Mouse (Mus musculus) urinary bladder, postnatal 36 days (tissue): Measurements from ENCODE around the gene Nid2.

Experiments
- DNase-seq, 2 experiments: peaks; one replicate each; pipeline ENCODE4 v3.0.0; 2022; ENCODE audit warnings: low spot score in 2 of 2, mixed read lengths in 1 of 2

Gene Nid2

DNA sequence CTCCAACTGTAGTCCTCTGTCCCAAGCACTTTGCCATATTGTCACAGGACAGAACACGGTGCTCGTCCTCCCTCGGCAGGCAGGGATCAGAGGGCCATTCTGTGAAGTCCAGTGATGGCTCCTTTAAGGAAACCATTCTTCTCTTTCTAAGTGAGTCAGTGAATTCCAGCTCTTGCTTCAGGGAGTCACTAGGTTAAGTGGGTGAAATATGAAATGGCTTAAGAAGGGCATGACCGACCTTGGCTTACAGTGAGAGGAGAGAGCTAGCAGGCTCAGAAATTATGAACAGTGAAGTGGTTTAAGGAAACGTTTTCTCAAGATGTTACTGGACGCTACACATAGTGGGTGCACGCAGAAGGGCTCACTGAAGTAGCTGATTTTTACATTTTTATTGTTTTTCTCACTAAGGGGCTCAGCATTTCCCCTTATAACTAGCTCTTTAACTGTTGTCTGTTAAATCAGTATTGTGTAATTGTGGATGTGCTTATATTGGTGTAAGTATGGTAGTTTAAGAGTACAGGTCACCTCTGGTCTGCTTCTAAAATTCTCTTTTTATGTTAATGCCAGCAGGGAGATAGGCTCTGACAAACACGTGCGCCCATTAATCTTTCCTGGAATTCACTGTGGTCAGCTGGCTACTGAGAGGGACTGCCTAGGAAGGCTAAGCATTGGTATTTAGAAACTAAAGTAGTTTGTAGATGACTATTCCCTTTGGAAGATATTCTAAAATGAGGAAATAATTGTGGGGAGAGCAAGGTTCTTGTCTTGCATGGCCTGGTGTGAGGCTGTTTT, 34.9 kb downstream of the Nid2 start:
- no peak for DNase-seq

DNA sequence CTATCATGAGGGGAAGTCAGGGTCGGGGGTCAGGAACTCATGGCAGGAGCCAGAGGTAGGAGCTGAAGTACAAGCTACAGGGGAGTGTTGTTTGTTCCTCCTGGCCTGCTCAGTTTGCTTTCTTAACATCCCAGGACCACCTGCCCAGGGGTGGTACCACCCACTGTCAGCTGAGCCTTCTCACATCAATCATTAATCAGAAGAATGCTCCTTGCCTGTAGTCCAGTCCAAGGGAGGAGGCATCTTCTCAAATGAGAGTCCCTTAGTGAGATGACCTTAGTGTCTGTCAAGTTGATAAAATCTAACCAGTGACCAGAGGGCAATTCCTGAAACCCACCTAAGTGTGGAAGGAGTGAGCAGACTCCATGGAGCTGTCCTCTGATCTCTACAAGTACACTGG, 37.4 kb downstream of the Nid2 start:
- no peak for DNase-seq

DNA sequence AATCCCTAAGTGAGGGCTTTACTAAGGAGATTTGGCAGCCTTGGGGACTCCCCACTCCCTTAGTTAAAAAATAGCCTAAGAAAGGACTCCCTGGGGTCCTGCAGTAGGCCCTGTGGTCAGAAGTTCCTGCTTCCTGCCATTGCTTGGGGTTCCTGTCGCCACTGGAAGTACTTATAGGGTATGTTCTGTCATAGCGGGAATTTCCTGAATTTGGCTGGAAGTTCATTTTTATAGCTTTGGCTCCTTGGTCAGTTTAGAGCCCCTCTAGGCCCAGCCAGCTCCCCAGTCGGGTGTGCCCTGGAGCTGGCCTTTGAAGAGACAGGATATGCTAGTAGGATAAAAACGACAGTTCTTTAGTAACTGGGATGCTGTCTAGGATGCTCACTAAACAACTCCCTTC, 43.8 kb downstream of the Nid2 start:
- no peak for DNase-seq

DNA sequence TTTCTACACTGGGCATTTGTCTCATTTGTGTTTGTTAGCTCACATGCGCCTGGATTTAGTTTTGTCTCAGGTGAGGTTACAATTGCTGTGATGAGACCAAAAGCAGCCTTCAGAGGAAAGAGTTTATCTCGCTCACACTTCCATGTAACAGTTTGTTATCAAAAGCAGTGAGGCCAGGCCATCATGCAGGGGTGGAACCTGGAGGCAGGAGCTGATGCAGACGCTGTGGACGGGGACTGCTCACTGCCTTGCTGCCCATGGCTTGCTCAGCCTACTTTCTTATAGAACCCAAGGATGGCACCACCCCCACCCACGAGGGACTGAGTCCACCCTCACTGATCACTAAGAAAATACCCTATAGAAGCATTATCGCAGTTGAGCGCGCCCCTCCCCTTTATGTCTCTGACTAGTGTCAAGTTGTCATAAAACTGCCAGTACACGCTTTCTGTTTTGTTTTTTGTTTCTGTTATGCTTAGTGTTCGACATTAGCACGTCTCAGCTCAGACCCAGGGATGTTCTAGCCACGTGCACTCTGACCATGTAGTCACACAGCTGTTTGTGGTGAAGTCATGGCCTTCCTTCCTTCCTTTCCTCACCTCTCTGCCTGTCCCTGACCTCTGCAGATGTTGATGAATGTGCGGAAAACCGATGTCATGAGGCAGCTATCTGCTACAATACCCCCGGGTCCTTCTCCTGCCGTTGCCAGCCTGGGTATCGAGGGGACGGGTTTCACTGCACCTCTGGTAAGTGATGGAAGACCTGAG, 45.7 kb downstream of the Nid2 start:
- no peak for DNase-seq

DNA sequence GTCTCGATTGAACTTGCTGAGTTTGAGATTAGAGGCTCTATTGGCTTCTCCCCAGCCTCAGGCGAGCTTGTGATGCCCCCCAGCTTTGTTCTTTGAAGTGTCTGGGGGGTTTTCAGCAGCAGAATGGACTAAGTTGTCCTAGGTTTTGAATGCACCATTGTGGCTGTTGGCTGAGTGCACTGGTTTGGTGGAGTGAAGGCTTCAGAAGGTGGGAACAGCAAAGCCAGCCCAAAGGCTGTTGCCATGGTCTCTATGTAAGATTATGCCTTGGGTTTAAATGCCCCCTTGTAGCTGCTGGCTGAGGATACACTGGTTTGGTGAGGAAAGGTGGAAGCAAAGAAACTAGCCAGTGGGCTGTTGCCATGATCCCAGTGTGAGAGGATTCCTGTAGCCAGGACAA, 49.4 kb downstream of the Nid2 start:
- DNase-seq: no peak

DNA sequence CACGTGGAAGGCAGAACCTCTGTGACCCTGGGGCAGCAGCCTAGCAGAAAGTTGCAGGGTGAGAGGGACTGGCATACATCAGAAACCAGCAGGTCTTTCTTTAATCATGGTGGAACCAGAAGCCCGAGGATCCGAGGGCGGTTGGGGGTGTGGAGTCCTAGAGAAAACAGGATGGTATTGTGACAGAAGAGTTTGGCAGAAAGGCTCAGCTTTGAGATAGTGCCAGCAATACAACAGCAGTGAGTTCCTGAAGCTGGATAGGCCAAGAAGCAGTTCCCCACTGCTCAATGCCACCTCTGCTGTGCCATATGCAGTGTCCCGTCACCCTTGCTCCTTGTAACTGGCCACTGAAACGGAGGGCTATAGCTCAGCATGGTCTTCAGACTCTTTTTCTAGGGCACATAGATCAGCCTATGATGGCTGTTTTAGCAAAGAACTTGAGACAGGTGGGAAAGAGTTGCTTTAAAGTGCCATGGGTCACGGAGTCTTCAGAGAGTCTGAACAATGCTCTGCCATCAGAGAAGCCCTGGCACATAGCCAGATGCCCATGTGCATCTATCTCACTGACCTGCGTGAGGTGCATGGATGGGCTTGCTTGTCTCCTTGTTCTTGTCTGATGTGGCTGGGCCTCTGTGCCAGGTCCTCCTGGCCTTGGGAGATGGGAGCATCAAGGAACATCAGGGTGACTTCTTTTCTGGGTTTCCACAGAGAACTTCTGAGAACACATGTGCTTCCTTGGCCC, 50.6 kb downstream of the Nid2 start:
- no peak for DNase-seq

DNA sequence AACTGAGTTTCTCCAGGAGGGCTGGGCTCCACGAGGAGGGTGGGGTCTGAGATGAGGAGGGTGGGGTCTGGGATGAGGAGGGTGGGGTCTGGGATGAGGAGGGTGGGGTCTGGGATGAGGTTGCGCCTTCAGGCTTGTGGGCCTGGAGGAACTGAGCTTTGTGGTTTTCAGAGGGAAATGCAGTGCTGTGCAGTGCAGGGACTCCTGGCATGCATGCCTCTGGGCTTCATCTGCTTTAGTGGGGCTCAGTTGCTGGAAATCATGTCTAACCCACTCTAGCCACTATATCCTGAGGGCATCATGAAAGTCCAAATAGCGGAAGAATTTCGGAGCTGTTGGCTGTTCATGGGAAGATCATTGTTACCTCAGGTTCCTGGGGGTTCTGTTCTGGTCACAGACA, 52.2 kb downstream of the Nid2 start:
- no peak for DNase-seq

DNA sequence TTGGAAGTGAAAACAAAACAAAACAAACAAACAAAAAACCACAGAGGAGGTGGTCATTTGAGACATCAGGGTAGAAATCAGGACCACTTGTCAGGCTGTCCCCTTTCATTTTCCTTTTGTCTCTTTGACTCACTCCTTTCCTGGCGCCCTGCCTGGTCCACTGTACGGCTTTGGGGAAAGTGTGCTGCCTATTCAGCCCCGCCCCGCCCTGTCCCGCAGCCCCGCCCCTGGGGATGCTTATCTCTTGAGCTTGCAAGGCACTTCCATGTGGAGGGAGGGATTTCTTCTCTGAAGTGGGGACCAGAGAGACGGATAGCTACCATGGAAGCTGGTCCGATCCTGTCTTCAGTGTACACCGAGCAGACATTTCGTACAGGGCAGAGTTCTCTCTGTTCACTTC, 52.6 kb downstream of the Nid2 start:
- DNase-seq: no peak

DNA sequence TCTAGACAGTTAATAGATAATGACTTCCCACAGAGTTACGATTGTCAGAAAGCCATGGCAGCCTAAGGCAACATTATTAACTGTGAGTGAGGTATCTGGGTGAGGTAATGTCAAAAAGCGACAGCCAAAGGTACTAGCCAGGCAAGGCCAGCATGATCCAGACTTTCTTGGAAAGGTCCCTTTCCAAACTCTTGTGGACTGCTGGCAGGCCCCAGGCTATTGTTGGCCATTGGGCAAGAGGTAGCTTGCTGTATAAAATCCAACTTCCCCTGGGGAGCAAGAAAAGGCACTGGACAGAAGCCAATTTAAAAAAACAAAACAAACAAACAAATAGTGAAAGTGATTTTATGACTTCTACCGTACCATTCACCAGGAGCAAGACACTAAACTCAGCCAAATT, 56.3 kb downstream of the Nid2 start:
- no peak for DNase-seq

DNA sequence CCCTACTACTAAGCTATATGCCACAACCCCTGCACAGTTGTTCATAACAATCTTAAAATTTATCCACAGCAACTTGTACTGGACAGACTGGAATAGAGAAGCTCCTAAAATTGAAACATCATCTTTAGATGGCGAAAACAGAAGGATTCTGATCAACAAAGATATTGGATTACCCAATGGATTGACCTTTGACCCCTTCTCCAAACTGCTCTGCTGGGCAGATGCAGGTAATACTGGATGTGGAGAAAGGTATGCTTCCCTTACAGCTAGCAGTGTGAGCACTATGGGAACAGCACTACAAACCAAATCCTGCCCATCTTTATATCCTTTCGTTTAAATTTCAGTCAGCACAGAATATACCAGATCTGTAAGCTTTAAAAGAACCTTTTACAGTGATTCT, 56.8 kb downstream of the Nid2 start:
- DNase-seq: no peak

DNA sequence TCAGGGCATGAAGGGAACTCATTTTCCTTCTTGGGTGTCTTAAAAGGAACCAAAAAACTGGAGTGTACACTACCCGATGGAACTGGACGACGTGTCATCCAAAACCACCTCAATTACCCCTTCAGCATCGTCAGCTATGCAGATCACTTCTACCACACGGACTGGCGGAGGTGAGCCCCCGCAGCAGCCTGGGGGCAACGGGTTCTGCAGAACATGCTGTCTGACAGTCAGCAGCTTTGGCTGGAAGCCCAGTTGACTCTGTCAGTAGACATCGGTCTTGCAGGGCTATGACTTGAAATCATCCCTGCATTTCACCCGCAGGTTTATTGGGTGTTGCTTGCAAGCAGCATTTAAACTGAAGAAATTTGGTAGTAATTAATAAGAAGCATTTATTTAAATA, 58.9 kb downstream of the Nid2 start:
- DNase-seq: no peak

DNA sequence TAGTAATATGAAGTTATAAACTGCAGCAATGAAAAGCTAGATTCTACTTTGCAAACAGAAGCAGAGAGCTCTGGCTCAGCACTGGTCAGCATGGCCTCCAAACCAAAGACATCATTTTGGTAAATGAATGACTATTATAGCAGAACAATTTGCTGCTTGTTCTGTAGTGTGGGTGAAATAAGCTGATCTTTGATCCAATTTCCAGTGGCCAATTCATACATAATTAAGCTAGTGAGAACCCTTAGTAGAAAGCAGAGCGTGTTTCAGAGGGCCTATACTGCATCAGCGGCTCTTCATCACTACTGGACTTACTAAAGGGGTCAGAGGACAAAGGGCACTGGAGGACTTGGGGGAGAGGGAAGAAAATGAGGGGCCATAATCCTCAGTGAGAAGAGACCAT, 62.0 kb downstream of the Nid2 start:
- DNase-seq: no peak

DNA sequence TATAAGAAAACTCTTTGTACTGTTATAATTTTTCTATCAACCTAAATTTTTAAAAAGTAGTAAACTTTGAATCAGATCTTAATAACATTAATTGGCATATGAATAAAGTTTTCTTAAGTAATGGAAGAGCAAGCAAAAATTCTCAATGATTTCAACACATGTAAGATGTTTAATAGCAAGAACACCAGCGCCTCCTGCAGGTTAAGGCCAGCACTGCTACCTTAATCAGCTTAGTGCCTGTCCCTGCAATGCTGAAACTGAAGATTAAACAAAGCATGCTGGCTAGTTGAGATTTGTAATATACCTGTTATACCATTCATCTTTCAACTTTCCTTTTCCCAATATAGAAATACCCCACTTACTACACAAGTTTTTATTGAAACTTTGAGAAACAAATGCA, 66.9 kb downstream of the Nid2 start:
- peak; percentile 58 to 78 for DNase-seq

DNA sequence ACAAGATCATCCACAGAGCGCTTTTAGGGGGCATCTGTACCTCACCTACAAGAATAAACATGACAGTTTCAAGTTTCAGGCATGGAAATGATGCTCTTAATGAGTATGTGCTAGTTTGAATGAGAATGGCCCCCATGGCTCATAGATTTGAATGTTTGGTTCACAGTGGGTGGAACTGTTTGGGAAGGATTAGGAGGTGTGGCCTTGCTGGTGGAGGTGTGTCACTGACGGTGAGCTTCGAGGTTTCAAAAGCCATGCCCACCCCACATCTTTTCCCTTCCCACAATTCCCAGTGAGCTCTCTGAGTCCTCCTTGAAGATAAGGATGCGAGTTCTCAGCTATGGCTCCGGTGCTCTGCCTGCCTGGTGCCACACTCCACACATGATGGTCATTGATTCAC, 70.6 kb downstream of the Nid2 start:
- no peak for DNase-seq

DNA sequence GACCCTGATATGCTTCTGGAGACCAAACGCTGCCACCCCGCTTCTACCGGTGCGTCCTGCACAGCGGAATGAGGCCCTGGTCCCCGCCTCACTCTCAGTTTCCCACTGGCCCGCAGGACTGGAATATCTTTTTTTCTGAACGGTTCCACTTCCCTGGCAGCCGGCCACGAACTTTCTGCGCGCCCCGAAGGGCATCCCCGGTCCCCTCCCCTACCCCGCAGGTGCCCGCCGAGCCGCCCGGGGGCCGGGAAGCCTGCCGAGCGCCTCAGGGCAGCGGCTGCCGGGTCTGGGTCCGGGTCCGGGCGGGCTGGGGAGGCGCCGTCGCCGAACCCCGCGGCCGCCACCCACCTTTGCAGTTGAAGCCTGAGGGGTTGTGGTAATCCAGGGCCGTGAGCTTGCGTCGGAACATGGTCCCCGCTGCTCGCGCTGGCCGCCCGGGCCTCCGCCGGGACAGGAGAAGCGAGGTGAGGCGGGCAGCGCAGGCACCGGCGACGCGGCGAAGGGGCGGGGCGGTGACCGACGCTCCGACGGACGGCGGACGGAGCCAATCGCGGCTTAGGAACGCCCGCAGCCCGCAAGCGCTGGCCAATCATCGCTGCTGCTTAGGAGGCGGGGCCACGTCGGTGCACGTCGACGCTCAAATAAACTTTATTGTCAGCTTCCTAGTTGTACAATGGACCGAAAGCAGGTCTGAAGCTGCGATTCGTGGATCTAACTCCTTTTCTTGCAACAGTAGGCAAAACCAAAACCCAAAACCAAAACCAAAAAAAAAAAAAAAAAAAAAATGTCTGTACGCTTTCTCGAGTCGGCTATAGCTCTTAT, 72.5 kb downstream of the Nid2 start, which contains the start of gene Rtraf:
Gene Rtraf (minus strand): TSS at position 504 of the 822 bp plus-strand sequence.
- peak; percentile 85 to 91 for DNase-seq

DNA sequence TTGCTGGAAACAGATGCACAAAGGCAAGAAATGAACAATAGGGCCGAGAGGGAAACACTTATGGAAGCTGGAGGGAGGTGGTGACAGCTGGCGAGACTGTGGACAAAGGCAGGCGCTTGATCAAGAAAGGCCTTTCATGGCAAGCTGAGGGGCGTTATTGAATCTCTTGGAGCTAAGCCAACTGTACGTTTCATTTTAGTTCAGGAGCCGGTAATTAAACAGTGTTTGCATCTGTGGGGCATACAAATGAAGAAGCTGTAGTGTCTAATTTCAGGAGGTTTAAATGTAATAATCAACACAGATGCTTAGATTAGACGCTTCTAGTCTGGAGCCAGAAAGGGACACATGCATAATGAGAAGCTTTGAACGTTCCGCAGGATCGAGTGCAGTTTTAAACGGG, 74.4 kb downstream of the Nid2 start:
- no peak for DNase-seq

DNA sequence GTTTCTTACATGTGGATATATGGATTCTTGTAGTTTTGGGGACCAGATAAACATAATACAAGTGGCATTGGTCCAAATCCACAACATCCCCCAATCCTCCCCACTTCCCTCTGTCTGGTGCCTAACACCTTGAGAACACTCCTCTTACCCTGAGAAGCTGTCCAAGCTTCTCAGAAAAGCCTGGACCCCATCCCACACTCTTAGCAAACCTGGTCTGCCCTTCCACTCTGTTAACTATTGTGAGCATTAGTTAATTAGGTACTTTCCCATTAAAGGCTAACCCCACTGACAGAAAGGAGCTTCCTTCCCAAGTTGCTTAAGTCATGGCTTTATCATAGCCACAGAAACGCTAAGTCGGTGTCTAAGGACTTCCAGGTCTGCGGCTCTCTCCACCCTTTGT, 85.2 kb downstream of the Nid2 start:
- no peak for DNase-seq

DNA sequence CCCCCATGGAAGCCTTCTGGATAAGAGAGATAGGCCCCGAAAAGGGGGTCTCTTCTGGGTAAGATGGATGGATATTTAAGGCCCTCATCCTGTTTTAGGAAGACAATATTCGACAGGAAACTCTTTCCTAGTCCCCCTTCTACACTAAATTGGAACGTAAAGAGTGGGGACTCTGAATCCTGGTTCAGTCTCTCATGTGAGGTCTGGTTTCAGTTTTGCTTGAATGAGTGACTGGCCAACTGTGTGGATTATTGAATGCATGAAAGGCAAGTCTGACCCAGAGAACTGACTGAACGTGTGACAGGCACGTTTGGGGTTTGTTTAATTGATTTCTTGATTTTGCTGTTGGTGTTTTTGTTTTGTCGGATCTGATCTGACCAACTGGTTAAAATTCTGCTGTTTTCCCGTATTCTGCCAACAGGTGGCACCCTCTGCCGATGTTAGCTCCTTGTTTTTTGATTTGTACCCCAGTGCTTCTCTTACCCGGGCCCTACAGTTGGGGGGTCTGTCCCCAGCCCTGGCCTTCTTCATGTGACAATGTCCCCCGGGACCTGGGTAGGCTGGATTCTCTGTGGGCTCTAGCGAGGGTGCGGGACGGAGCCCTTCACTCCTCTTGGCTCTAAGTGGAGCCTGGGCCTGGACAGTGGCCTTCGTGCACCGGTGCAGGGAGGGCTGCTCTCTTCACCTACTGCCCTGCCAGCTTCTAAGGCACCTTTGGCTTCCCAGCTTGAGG, 88.7 kb downstream of the Nid2 start:
- peak; percentile 36 to 45 for DNase-seq

DNA sequence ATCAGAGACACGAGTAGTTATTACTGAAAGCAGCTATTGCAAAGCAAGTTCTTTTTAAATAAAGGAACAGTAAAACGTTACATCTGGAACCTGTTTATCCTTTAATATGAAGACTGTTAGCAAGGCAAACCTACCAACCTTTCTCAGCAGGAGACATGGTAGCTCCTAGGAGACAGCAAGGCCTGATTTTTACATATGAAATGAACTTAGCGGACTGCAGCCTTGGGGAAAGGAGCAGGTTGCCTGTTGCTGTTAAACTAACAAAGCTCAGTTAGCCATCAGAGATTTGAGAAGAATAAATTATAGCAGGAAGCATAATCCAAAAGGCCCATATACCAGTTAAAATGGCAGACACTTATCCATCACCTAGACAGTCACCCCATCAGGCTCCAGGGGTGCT, 102.4 kb downstream of the Nid2 start:
- DNase-seq: no peak

DNA sequence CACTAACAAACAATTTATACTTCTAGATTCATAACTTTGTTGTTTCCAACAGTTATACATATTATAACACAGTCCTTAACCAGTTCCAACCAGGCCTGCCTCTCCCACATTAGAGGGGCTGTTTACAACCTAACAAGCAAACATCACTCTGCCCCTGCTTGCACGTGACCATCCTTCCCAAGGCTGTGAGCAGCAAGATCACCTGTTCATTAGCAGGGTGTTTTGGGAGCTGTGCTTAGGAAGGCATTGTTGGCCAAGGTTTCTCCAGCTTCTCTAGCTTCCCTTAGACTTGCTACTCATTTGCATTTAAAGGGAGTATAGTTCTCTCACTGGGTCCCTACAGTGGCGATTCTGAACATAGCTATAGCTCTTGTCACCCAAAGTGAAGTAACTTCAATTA, 107.2 kb downstream of the Nid2 start:
- DNase-seq: no peak
